Mouse (Mus musculus) bone marrow macrophage, adult 2 months (primary cell): ENCODE measurements around the gene Zfp575. TPM values are rescaled to one million over a fixed set of nuclear protein-coding genes. Genes with fewer than 3 reads are reported as not detected.

Source experiments
- H3K27ac ChIP-seq: 2 replicates; pipeline ENCODE4 v1.5.1; 2012; ENCODE audit warnings: low read depth, low read length; ENCODE audit not compliant: insufficient read depth
- H3K4me1 ChIP-seq: 2 replicates; pipeline ENCODE4 v1.6.1; 2012; ENCODE audit warnings: low read length; ENCODE audit not compliant: control insufficient read depth, insufficient read depth
- H3K4me3 ChIP-seq: 2 replicates; pipeline ENCODE4 v1.5.1; 2012; ENCODE audit warnings: mild to moderate bottlenecking, low read length, moderate library complexity; ENCODE audit not compliant: insufficient read depth
- CTCF ChIP-seq: IDR thresholded peaks from 2 replicates; pipeline ENCODE4 v1.5.1; 2012; ENCODE audit warnings: low read depth, mild to moderate bottlenecking, low read length, moderate library complexity
- POLR2A ChIP-seq: IDR thresholded peaks from 2 replicates; pipeline ENCODE4 v1.6.1; 2012; ENCODE audit warnings: mild to moderate bottlenecking, low read depth, low read length, borderline replicate concordance
- polyA plus RNA-seq: library from polyadenylated mRNA; stranded (reverse); fragments of >200 nt; gene quantifications from 2 replicates; pipeline ENCODE4 v1.2.4, GENCODE M21; 2012; ENCODE audit not compliant: missing spikeins, insufficient read depth, insufficient read length

Gene Zfp575
- polyA plus RNA-seq, 1 experiment = not detected

DNA sequence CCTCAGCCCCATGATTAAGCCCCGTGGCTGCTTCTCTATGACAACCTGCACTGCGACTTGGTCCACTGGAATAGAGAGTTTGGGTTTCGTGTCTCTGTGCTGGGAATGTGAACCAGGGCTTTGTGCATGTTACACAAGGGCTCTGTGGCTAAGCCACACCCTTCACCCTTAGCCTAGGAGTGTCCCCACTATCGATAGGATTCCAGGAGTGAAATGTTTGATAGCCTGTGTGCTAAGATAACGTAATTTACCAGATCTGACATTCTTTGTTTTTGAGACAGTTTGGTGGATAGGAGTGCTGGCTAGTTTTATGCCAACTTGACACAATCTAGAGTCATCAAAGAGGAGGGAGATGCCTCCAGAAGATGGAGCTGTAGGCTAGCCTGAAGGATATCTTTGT lies 4.3 kb upstream of the Zfp575 start:
- TF ChIP-seq POLR2A = no peak
- TF ChIP-seq CTCF = no peak
- Histone ChIP-seq H3K4me1 (peaks cover 24% of the 10 kb centered on the region), H3K27ac (no peak overlapping the region), H3K4me3 (no peak overlapping the region)

- TF ChIP-seq CTCF (no peak), POLR2A (no peak)
- no peak overlapping the region for H3K27ac ChIP-seq
- no peak overlapping the region for H3K4me3 ChIP-seq
- peaks cover 5% of the 10 kb centered on the region for H3K4me1 ChIP-seq
Measured at GRCm38 (mm10) chr7:24588336-24588735, 895 bp upstream of the Zfp575 start.

GRCm38 (mm10) chr7:24586828-24587227 lies 613 bp downstream of the Zfp575 start:
- TF ChIP-seq POLR2A (no peak), CTCF (no peak)
- no peak overlapping the region for H3K27ac ChIP-seq
- H3K4me3 ChIP-seq = no peak overlapping the region
- no peaks in the 10 kb centered on the region for H3K4me1 ChIP-seq

DNA sequence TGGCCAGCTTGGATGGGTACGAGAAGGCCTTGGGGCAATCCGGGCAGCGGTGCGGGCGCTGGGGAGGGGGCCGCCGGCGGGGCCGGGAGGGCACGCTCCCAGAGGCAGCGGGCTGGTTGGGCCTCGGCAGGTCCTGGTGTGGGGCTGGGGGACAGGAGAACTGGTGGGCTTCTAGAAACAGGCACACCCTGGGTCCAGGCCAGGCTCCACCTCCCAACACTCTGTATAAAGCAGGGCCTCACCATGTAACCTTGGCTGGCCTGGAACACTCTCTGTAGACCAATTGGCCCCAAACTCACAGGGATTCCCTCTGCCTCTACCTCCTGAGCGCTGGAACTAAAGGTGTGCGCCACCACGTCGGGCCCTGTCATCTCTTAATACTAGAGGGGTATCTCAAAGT lies 1.4 kb downstream of the Zfp575 start:
- no peak overlapping the region for H3K4me3 ChIP-seq
- TF ChIP-seq POLR2A (no peak), CTCF (no peak)

DNA sequence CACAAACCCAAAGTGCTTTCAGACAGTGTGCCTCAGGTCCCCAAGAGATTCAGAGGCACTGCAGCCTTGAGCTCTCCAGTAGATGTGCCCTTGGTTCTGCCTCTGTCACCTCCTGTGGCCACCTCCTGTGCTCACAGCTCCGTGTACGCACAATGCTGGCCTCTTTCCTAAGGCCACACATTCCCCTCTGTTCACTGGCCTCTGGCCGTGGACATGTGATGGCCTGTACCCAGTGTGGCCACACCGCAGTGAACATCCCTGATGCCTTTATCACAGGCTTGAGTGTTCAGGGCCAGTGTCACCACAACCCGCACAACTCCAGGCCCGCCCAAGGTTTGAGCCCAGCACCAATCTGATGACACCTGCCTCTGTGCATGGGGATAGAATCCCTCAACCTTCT lies 2.6 kb downstream of the Zfp575 start:
- no peaks in the 10 kb centered on the region for H3K4me1 ChIP-seq
- H3K27ac ChIP-seq = no peak overlapping the region
- no peak for TF ChIP-seq CTCF
- TF ChIP-seq POLR2A = no peak
- H3K4me3 ChIP-seq = no peak overlapping the region

More for the DNA sequence above, 1.4 kb downstream of the Zfp575 start:
- H3K4me1 ChIP-seq = no peaks in the 10 kb centered on the region
- no peak overlapping the region for H3K27ac ChIP-seq

DNA sequence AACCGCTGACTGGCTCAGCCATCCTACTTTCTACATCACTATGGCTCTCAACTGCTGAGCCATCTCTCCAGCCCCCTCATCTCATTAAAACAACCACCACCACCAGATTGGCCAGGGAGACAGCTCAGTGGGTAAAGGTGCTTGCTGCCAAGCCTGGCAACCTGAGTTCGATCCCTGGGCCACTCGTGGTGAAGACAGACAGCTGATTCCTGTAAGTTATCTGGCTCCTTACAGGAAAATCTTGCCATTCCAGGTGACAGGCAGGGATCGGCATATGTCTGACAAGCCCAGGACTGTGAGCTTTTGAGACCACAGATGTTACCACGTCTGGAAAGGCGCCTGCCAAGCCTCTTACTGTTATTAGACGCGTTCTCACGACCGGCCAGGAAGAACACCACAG lies 9.6 kb downstream of the Zfp575 start:
- Histone ChIP-seq H3K4me3 (no peak overlapping the region), H3K27ac (no peak overlapping the region), H3K4me1 (no peaks in the 10 kb centered on the region)
- TF ChIP-seq CTCF = no peak
- TF ChIP-seq POLR2A = no peak

- H3K27ac ChIP-seq = no peak overlapping the region
- no peak overlapping the region for H3K4me3 ChIP-seq
- no peaks in the 10 kb centered on the region for H3K4me1 ChIP-seq
- no peak for TF ChIP-seq POLR2A
- no peak for TF ChIP-seq CTCF
Measured at GRCm38 (mm10) chr7:24574224-24574796, 13.1 kb downstream of the Zfp575 start.

GRCm38 (mm10) chr7:24572455-24572854 lies 15.0 kb downstream of the Zfp575 start:
- TF ChIP-seq POLR2A (no peak), CTCF (0 out of 2 replicates have a peak, but pooled peaks have one; percentile 32)
- Histone ChIP-seq H3K27ac (no peak overlapping the region), H3K4me1 (no peaks in the 10 kb centered on the region), H3K4me3 (no peak overlapping the region)

DNA sequence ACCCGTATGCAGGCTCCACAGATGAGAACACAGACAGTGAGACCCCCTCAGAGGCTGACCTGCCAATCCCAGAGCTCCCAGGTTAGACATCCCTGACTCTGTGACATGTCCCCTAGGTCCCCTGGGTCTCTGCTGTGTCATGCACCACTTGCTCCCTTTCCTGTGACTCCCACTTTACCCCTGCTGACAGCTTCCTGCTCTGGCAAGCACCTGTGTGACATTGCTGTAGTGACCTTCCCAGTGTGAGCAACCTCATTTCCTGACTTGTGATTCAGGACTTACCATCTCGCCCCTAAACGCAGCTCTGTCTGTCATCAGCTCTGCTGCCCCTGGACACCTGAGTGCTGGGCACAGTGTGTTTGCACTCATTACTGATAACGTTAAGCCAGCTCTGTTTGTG lies 16.4 kb downstream of the Zfp575 start:
- no peaks in the 10 kb centered on the region for H3K4me1 ChIP-seq
- H3K27ac ChIP-seq = no peak overlapping the region
- no peak overlapping the region for H3K4me3 ChIP-seq
- TF ChIP-seq POLR2A (no peak), CTCF (no peak)

GRCm38 (mm10) chr7:24568512-24568911 lies 18.9 kb downstream of the Zfp575 start:
- Histone ChIP-seq H3K27ac (no peak overlapping the region), H3K4me1 (no peaks in the 10 kb centered on the region), H3K4me3 (no peak overlapping the region)
- TF ChIP-seq POLR2A (no peak), CTCF (no peak)

DNA sequence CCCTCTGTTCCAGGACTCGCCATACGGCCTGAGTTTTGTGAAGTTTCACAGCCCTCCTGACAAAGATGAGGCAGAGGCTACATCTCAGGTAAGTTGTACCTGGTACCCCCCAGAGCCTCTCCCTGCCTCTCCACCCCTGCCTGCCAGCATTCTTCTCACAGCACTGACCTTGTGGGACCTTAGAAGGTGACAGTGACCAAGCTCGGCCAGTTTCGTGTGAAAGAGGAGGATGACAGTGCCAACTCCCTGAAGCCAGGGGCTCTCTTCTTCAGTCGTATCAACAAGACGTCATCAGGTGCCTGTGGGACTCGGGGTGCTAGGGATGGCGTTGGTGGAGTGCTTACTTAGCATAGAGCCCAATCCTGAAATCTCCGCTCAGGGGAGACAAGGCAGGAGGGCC lies 21.2 kb downstream of the Zfp575 start:
- H3K4me1 ChIP-seq = no peaks in the 10 kb centered on the region
- H3K27ac ChIP-seq = no peak overlapping the region
- H3K4me3 ChIP-seq = no peak overlapping the region
- TF ChIP-seq CTCF (no peak), POLR2A (no peak)
